Mouse (Mus musculus) lung, postnatal 0 days (tissue): ENCODE measurements at regions not wholly inside any gene's neighbourhood (a gene's known extent, or its start where the extent isn't known, plus 50 kb on each side); places are given as distances from the start of the nearest gene placed in this dataset.

ENCODE experiments used
- ATAC-seq: fragments of 200-750 bp; cut with Nextera tagmentation; 2 replicates; pipeline ENCODE4 v1.8.0; 2017; ENCODE audit warnings: moderate library complexity
- DNase-seq: peaks from one replicate; pipeline ENCODE4 v3.0.0-alpha.2; 2016; ENCODE audit warnings: low spot score
- H3K27ac ChIP-seq: fragments of 300-500 bp; sonication (generic); 2 replicates; pipeline ENCODE4 v1.5.1; 2014; ENCODE audit warnings: antibody characterized with exemption, mild to moderate bottlenecking, low read length, mixed read lengths
- H3K27me3 ChIP-seq: fragments of 300-500 bp; sonication (generic); replicated peaks from 2 replicates; pipeline ENCODE4 v1.6.1; 2014; ENCODE audit warnings: low read length, mixed read lengths; ENCODE audit not compliant: insufficient read depth
- H3K36me3 ChIP-seq: fragments of 300-500 bp; sonication (generic); 2 replicates; pipeline ENCODE4 v1.6.1; 2014; ENCODE audit warnings: low read length, mixed read lengths; ENCODE audit not compliant: insufficient read depth
- H3K4me1 ChIP-seq: fragments of 300-500 bp; sonication (generic); 2 replicates; pipeline ENCODE4 v1.6.1; 2014; ENCODE audit warnings: antibody characterized with exemption, low read depth, low read length, mixed read lengths; ENCODE audit not compliant: insufficient read depth
- H3K4me2 ChIP-seq: fragments of 300-500 bp; sonication (generic); replicated peaks from 2 replicates; pipeline ENCODE4 v1.6.1; 2014; ENCODE audit warnings: low read depth, mild to moderate bottlenecking, low read length, moderate library complexity, mixed read lengths
- H3K4me3 ChIP-seq: fragments of 300-500 bp; sonication (generic); 2 replicates; pipeline ENCODE4 v1.5.1; 2014; ENCODE audit warnings: low read depth, low read length
- H3K9ac ChIP-seq: fragments of 300-500 bp; sonication (generic); replicated peaks from 2 replicates; pipeline ENCODE4 v1.6.1; 2014; ENCODE audit warnings: low read depth, mild to moderate bottlenecking
- H3K9me3 ChIP-seq: fragments of 300-500 bp; sonication (generic); 2 replicates; pipeline ENCODE4 v1.6.1; 2016; ENCODE audit warnings: low read length, mixed read lengths
- CTCF ChIP-seq: IDR thresholded peaks from 2 replicates; pipeline ENCODE4 v1.5.1; 2016; ENCODE audit warnings: antibody characterized with exemption, mild to moderate bottlenecking
- EP300 ChIP-seq: IDR thresholded peaks from 2 replicates; pipeline ENCODE4 v1.6.1; 2016; ENCODE audit warnings: antibody characterized with exemption, mild to moderate bottlenecking, control low read depth
- WGBS: fragments of 180-500 bp; shearing (Covaris S2); extraction: QIAGEN DNeasy Blood & Tissue Kit; methylation state at CpG from one replicate; pipeline ENCODE4 v1.1.7; 2014; 5-methylcytosine and 5-hydroxymethylcytosine counted together

- Histone ChIP-seq H3K4me3 (no peak overlapping the region), H3K4me2 (no peak overlapping the region), H3K36me3 (no peaks in the 10 kb centered on the region), H3K9ac (no peak overlapping the region), H3K27ac (no peak overlapping the region), H3K9me3 (no peaks in the 10 kb centered on the region), H3K27me3 (no peaks in the 10 kb centered on the region), H3K4me1 (no peaks in the 10 kb centered on the region)
- WGBS = 70% methylated on average over 1 of the region's 1 CpGs
- DNase-seq (no peak), ATAC-seq (no peak)
- no peak for TF ChIP-seq CTCF
- no peak for TF ChIP-seq EP300
Measured at GRCm38 (mm10) chr14:15841390-15842023, 402.7 kb upstream of the Lrrc3b start.

DNA sequence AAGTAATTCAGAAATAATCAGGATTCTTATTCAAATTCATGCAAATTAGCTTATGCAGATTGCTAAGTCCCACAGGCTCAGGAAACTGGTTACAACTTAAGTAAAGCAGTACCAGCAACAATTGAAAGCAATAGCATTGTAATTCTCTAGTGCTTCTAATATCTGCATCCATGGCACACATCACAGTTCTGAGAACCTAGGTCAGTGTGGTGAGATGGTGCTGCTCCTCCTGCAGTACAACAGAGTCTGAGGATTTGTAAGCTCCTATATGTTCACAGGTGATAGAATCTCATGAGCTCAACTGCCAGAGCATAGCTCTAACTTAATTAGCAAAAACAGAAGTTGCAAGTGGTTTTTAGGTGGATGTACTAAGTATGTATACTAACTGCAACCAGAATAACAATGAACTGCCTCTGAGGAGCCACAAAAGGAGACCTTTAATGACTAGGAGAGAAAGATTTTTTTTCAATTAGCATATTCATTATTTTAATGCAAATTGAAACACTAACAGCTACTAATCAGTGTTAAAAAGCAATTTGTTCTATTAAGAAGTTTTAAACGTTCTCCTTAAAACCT is 403.3 kb upstream of the Lrrc3b start:
- Histone ChIP-seq H3K4me2 (no peak overlapping the region), H3K4me1 (no peaks in the 10 kb centered on the region), H3K36me3 (no peaks in the 10 kb centered on the region), H3K27me3 (no peaks in the 10 kb centered on the region), H3K27ac (no peak overlapping the region), H3K4me3 (no peak overlapping the region), H3K9ac (no peak overlapping the region), H3K9me3 (no peaks in the 10 kb centered on the region)
- 37% methylated on average over 1 of the region's 1 CpGs for WGBS
- no peak for ATAC-seq
- TF ChIP-seq EP300 = no peak
- no peak for TF ChIP-seq CTCF
- DNase-seq = no peak

- H3K27me3 ChIP-seq = no peaks in the 10 kb centered on the region
- ATAC-seq (no peak), DNase-seq (no peak)
- no peaks in the 10 kb centered on the region for H3K9me3 ChIP-seq
- H3K4me3 ChIP-seq = no peak overlapping the region
- H3K4me1 ChIP-seq = no peaks in the 10 kb centered on the region
- no peak overlapping the region for H3K4me2 ChIP-seq
- no peak overlapping the region for H3K9ac ChIP-seq
- H3K27ac ChIP-seq = no peak overlapping the region
- TF ChIP-seq CTCF (no peak), EP300 (no peak)
- H3K36me3 ChIP-seq = no peaks in the 10 kb centered on the region
- 63% methylated on average over 3 of the region's 3 CpGs for WGBS
Measured at GRCm38 (mm10) chr14:15868520-15868919, 380.6 kb upstream of the Ngly1 start.

GRCm38 (mm10) chr14:15872013-15872412 is 377.1 kb upstream of the Ngly1 start:
- no peaks in the 10 kb centered on the region for H3K27me3 ChIP-seq
- no peaks in the 10 kb centered on the region for H3K36me3 ChIP-seq
- ATAC-seq = no peak
- WGBS = 82% methylated on average over 2 of the region's 2 CpGs
- no peak overlapping the region for H3K4me2 ChIP-seq
- no peak overlapping the region for H3K9ac ChIP-seq
- no peaks in the 10 kb centered on the region for H3K9me3 ChIP-seq
- H3K4me3 ChIP-seq = no peak overlapping the region
- no peak overlapping the region for H3K27ac ChIP-seq
- TF ChIP-seq EP300 (no peak), CTCF (no peak)
- DNase-seq = no peak
- no peaks in the 10 kb centered on the region for H3K4me1 ChIP-seq

DNA sequence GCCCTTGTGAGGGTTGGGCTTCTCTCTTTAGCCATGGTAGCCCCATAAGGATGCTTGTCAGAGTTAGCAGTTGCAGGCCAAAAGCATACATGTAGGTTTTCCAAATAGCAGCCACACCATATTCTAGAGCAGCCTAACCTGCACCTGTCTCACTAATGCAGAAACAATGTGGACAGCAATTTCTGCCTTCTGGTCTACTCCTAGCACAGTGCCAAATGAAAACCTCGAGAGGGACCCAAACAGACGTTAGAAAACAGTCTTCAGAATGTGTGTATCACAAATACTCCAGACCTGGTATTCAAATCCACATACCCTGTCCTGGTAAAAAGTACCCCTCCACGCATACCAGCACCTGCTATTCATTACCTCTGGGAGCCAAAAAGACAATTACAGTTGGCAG is 368.9 kb upstream of the Ngly1 start:
- ATAC-seq = no peak
- Histone ChIP-seq H3K9me3 (no peaks in the 10 kb centered on the region), H3K27ac (no peak overlapping the region), H3K4me2 (no peak overlapping the region), H3K4me3 (no peak overlapping the region), H3K9ac (no peak overlapping the region), H3K27me3 (no peaks in the 10 kb centered on the region), H3K36me3 (no peaks in the 10 kb centered on the region), H3K4me1 (no peaks in the 10 kb centered on the region)
- 73% methylated on average over 3 of the region's 3 CpGs for WGBS
- no peak for DNase-seq
- TF ChIP-seq EP300 (no peak), CTCF (no peak)

DNA sequence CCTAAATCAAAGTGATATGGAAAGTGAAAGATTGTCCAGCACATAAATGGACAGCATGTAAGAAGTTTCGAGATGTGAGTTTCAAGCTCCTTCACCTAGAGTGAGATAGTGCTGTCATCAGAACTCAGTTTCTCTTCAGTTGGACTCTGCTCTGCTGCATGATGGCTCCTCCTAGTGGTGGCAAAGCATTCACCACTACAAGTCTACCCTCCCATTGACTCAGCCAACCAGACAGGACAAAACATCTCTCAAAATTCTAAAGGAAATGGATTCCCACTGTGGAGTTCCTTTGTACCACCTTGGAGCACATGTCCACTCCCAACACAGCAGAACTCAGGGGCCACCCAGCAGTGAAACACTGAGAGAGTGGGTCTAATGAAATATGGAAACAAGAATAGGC is 367.8 kb upstream of the Ngly1 start:
- H3K27ac ChIP-seq = no peak overlapping the region
- WGBS = 56% methylated on average over 1 of the region's 1 CpGs
- peak; percentile 75 for TF ChIP-seq CTCF
- TF ChIP-seq EP300 = no peak

More for the DNA sequence above, 367.8 kb upstream of the Ngly1 start:
- no peaks in the 10 kb centered on the region for H3K36me3 ChIP-seq
- H3K9me3 ChIP-seq = no peaks in the 10 kb centered on the region
- no peak overlapping the region for H3K9ac ChIP-seq
- H3K27me3 ChIP-seq = no peaks in the 10 kb centered on the region
- H3K4me3 ChIP-seq = no peak overlapping the region
- DNase-seq = peak; percentile 41
- H3K4me2 ChIP-seq = no peak overlapping the region
- H3K4me1 ChIP-seq = no peaks in the 10 kb centered on the region
- ATAC-seq = no peak
